Mouse (Mus musculus): ENCODE data around the gene Klhl31. TPM values are rescaled to one million over a fixed set of nuclear protein-coding genes. Genes with fewer than 3 reads are reported as not detected.

Gene Klhl31
- total RNA-seq, 1 experiment, result 0.04 TPM

GRCm38 (mm10) chr9:77623318-77624050 is 12.8 kb upstream of the Klhl31 start:
- Histone ChIP-seq H3K27ac (ENCODE audit: insufficient read depth, low read depth, low read length, poor library complexity, severe bottlenecking) (no peak overlapping the region), H3K36me3 (ENCODE audit: control insufficient read depth, insufficient read depth, low read length, poor library complexity, severe bottlenecking) (no peaks in the 10 kb centered on the region), H3K9me3 (ENCODE audit: control insufficient read depth, insufficient read depth, low read depth, low read length) (no peaks in the 10 kb centered on the region), H3K4me1 (ENCODE audit: control insufficient read depth in 2 of 2, insufficient read depth in 2 of 2, low read length in 2 of 2, poor library complexity in 1 of 2) (peaks cover 0 to 3% of the 10 kb centered on the region in 2 experiments; a peak in 1 of 4 replicates), H3K9ac (ENCODE audit: insufficient read depth, low read depth, low read length, poor library complexity, severe bottlenecking) (no peak overlapping the region), H3K4me3 (ENCODE audit: insufficient read depth in 1 of 2, low read depth in 1 of 2, low read length in 2 of 2, poor library complexity in 1 of 2, severe bottlenecking in 1 of 2) (no peak overlapping the region)
- DNase-seq (ENCODE audit: low read depth, low spot score), result no peak
- TF ChIP-seq MAFK (IDR thresholded peaks at IDR 0.05; ENCODE audit: insufficient read depth, low read depth, low read length) (no peak), HCFC1 (IDR thresholded peaks at IDR 0.05; ENCODE audit: borderline replicate concordance, insufficient read depth, low read length) (no peak), ZNF384 (IDR thresholded peaks at IDR 0.05; ENCODE audit: low read depth, low read length) (no peak), CHD2 (IDR thresholded peaks at IDR 0.05; ENCODE audit: low read depth, low read length) (no peak), ZC3H11A (IDR thresholded peaks at IDR 0.05; ENCODE audit: borderline replicate concordance, low read depth, low read length) (no peak)
- in situ Hi-C loops (cut with MboI; ENCODE audit: low sequenced_read_pairs in 2 of 2, unreplicated experiment in 2 of 2), result no loop called here

GRCm38 (mm10) chr9:77624171-77624570 is 12.1 kb upstream of the Klhl31 start:
- Histone ChIP-seq H3K36me3 (ENCODE audit: control insufficient read depth, insufficient read depth, low read length, poor library complexity, severe bottlenecking) (no peaks in the 10 kb centered on the region), H3K27ac (ENCODE audit: insufficient read depth, low read depth, low read length, poor library complexity, severe bottlenecking) (no peak overlapping the region), H3K9ac (ENCODE audit: insufficient read depth, low read depth, low read length, poor library complexity, severe bottlenecking) (no peak overlapping the region), H3K4me1 (ENCODE audit: control insufficient read depth in 2 of 2, insufficient read depth in 2 of 2, low read length in 2 of 2, poor library complexity in 1 of 2) (peaks cover 0 to 3% of the 10 kb centered on the region in 2 experiments; a peak in 1 of 4 replicates), H3K9me3 (ENCODE audit: control insufficient read depth, insufficient read depth, low read depth, low read length) (no peaks in the 10 kb centered on the region), H3K4me3 (ENCODE audit: insufficient read depth in 1 of 2, low read depth in 1 of 2, low read length in 2 of 2, poor library complexity in 1 of 2, severe bottlenecking in 1 of 2) (no peak overlapping the region)
- DNase-seq (ENCODE audit: low read depth, low spot score), result no peak
- in situ Hi-C loops (cut with MboI; ENCODE audit: low sequenced_read_pairs in 2 of 2, unreplicated experiment in 2 of 2), result no loop called here
- TF ChIP-seq HCFC1 (IDR thresholded peaks at IDR 0.05; ENCODE audit: borderline replicate concordance, insufficient read depth, low read length) (no peak), ZNF384 (IDR thresholded peaks at IDR 0.05; ENCODE audit: low read depth, low read length) (no peak), CHD2 (IDR thresholded peaks at IDR 0.05; ENCODE audit: low read depth, low read length) (no peak), ZC3H11A (IDR thresholded peaks at IDR 0.05; ENCODE audit: borderline replicate concordance, low read depth, low read length) (no peak), MAFK (IDR thresholded peaks at IDR 0.05; ENCODE audit: insufficient read depth, low read depth, low read length) (no peak)

- no peaks in the 10 kb centered on the region for H3K9me3 ChIP-seq (ENCODE audit: control insufficient read depth, insufficient read depth, low read depth, low read length)
- no peak overlapping the region for H3K9ac ChIP-seq (ENCODE audit: insufficient read depth, low read depth, low read length, poor library complexity, severe bottlenecking)
- TF ChIP-seq ZC3H11A (IDR thresholded peaks at IDR 0.05; ENCODE audit: borderline replicate concordance, low read depth, low read length), result no peak
- no peak for TF ChIP-seq CHD2 (IDR thresholded peaks at IDR 0.05; ENCODE audit: low read depth, low read length)
- no peak for TF ChIP-seq MAFK (IDR thresholded peaks at IDR 0.05; ENCODE audit: insufficient read depth, low read depth, low read length)
- TF ChIP-seq ZNF384 (IDR thresholded peaks at IDR 0.05; ENCODE audit: low read depth, low read length), result no peak
- no peak for TF ChIP-seq HCFC1 (IDR thresholded peaks at IDR 0.05; ENCODE audit: borderline replicate concordance, insufficient read depth, low read length)
- H3K4me1 ChIP-seq (ENCODE audit: control insufficient read depth in 2 of 2, insufficient read depth in 2 of 2, low read length in 2 of 2, poor library complexity in 1 of 2), result no peaks in the 10 kb centered on the region
- no peak overlapping the region for H3K27ac ChIP-seq (ENCODE audit: insufficient read depth, low read depth, low read length, poor library complexity, severe bottlenecking)
- no peak overlapping the region for H3K4me3 ChIP-seq (ENCODE audit: insufficient read depth in 1 of 2, low read depth in 1 of 2, low read length in 2 of 2, poor library complexity in 1 of 2, severe bottlenecking in 1 of 2)
- in situ Hi-C loops (cut with MboI; ENCODE audit: low sequenced_read_pairs in 2 of 2, unreplicated experiment in 2 of 2), result no loop called here
- no peak for DNase-seq (ENCODE audit: low read depth, low spot score)
- H3K36me3 ChIP-seq (ENCODE audit: control insufficient read depth, insufficient read depth, low read length, poor library complexity, severe bottlenecking), result no peaks in the 10 kb centered on the region
Observed at GRCm38 (mm10) chr9:77628676-77629075, 7.6 kb upstream of the Klhl31 start.

- Histone ChIP-seq H3K9me3 (ENCODE audit: control insufficient read depth, insufficient read depth, low read depth, low read length) (no peaks in the 10 kb centered on the region), H3K9ac (ENCODE audit: insufficient read depth, low read depth, low read length, poor library complexity, severe bottlenecking) (no peak overlapping the region), H3K4me3 (ENCODE audit: insufficient read depth in 1 of 2, low read depth in 1 of 2, low read length in 2 of 2, poor library complexity in 1 of 2, severe bottlenecking in 1 of 2) (no peak overlapping the region), H3K36me3 (ENCODE audit: control insufficient read depth, insufficient read depth, low read length, poor library complexity, severe bottlenecking) (no peaks in the 10 kb centered on the region), H3K4me1 (ENCODE audit: control insufficient read depth in 2 of 2, insufficient read depth in 2 of 2, low read length in 2 of 2, poor library complexity in 1 of 2) (no peaks in the 10 kb centered on the region), H3K27ac (ENCODE audit: insufficient read depth, low read depth, low read length, poor library complexity, severe bottlenecking) (no peak overlapping the region)
- no peak for DNase-seq (ENCODE audit: low read depth, low spot score)
- no peak for TF ChIP-seq HCFC1 (IDR thresholded peaks at IDR 0.05; ENCODE audit: borderline replicate concordance, insufficient read depth, low read length)
- in situ Hi-C loops (cut with MboI; ENCODE audit: low sequenced_read_pairs in 2 of 2, unreplicated experiment in 2 of 2), result no loop called here
Observed at GRCm38 (mm10) chr9:77629708-77630107, 6.6 kb upstream of the Klhl31 start.

- in situ Hi-C loops (cut with MboI; ENCODE audit: low sequenced_read_pairs in 2 of 2, unreplicated experiment in 2 of 2), result no loop called here
- Histone ChIP-seq H3K4me3 (ENCODE audit: insufficient read depth in 1 of 2, low read depth in 1 of 2, low read length in 2 of 2, poor library complexity in 1 of 2, severe bottlenecking in 1 of 2) (no peak overlapping the region), H3K9me3 (ENCODE audit: control insufficient read depth, insufficient read depth, low read depth, low read length) (no peaks in the 10 kb centered on the region), H3K27ac (ENCODE audit: insufficient read depth, low read depth, low read length, poor library complexity, severe bottlenecking) (no peak overlapping the region), H3K4me1 (ENCODE audit: control insufficient read depth in 2 of 2, insufficient read depth in 2 of 2, low read length in 2 of 2, poor library complexity in 1 of 2) (no peaks in the 10 kb centered on the region), H3K9ac (ENCODE audit: insufficient read depth, low read depth, low read length, poor library complexity, severe bottlenecking) (no peak overlapping the region), H3K36me3 (ENCODE audit: control insufficient read depth, insufficient read depth, low read length, poor library complexity, severe bottlenecking) (no peaks in the 10 kb centered on the region)
- no peak for DNase-seq (ENCODE audit: low read depth, low spot score)
- no peak for TF ChIP-seq HCFC1 (IDR thresholded peaks at IDR 0.05; ENCODE audit: borderline replicate concordance, insufficient read depth, low read length)
- TF ChIP-seq MAFK (IDR thresholded peaks at IDR 0.05; ENCODE audit: insufficient read depth, low read depth, low read length), result no peak
- no peak for TF ChIP-seq ZC3H11A (IDR thresholded peaks at IDR 0.05; ENCODE audit: borderline replicate concordance, low read depth, low read length)
- TF ChIP-seq ZNF384 (IDR thresholded peaks at IDR 0.05; ENCODE audit: low read depth, low read length), result no peak
- TF ChIP-seq CHD2 (IDR thresholded peaks at IDR 0.05; ENCODE audit: low read depth, low read length), result no peak
Observed at GRCm38 (mm10) chr9:77630764-77631163, 5.5 kb upstream of the Klhl31 start.
